Mouse (Mus musculus): ENCODE data around the gene Zswim1. TPM values are rescaled to one million over a fixed set of nuclear protein-coding genes. Genes with fewer than 3 reads are reported as not detected.
"Not testable (repeated sequence)": the region's sequence is repeated elsewhere in the genome, so short reads cannot be mapped to it uniquely, and the experiment has no call there.

Zswim1 gene
- polyA plus RNA-seq, 1 experiment from 2014 or later = 20.1 TPM

DNA sequence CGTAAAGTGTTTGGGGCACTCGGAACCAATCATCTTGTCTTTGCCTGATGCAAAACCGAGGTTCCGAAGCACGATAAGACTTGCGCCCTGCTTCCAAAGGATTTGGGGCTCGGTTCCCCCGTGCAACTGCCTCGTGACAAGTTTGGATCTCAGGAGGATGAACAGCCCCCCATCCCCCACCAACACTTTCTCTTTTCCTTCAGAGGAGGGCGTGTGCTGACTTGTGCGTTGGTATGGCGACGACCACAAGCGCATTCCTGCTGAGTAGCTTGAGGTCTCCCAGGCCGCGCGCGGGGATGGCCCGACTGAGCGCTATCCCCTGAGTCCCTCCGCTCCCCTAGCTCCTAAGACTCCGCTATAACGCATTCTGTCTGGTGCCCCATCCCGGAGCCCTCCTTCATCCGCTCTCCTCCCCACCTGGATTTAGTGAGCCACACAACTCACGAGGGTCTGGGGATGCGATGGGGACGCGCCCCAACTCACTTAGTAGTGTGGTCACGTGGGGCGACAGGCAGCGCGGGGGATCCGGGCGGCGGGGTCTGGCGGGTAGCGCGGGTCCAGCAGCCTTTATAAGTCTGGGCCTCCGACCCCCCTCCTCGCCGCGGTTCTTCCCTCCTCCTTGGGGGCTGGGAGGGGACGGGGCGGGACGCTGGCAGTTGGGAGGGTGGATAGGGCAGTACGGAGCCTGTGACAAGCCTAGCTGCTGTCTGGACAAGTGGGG, 34.8 kb downstream of the Zswim1 start, which contains the start of gene Pltp:
Gene Pltp, minus strand, starts transcription at position 611 of the 721 bp plus-strand sequence.
- Histone ChIP-seq H3K4me2 (replicated peaks) (peak within 1 kb of the TSS; percentile 97), H3K4me3 (replicated peaks) (peak within 1 kb of the TSS; percentile 61), H3K27me3 (peaks cover 11% of the 10 kb centered on the region), H3K9ac (peak within 1 kb of the TSS; percentile 39), H3K36me3 (peaks cover 5% of the 10 kb centered on the region), H3K27ac (replicated peaks) (peak within 1 kb of the TSS; percentile 88), H3K9me3 (replicated peaks) (no peaks in the 10 kb centered on the region), H3K4me1 (peaks cover 43% of the 10 kb centered on the region)
- whole genome bisulfite sequencing = 0% methylated on average over 44 of the region's 47 CpGs
- ATAC-seq (ENCODE audit: insufficient number of reproducible peaks, low FRiP score, low TSS enrichment, low read depth) = peak; percentile 77

DNA sequence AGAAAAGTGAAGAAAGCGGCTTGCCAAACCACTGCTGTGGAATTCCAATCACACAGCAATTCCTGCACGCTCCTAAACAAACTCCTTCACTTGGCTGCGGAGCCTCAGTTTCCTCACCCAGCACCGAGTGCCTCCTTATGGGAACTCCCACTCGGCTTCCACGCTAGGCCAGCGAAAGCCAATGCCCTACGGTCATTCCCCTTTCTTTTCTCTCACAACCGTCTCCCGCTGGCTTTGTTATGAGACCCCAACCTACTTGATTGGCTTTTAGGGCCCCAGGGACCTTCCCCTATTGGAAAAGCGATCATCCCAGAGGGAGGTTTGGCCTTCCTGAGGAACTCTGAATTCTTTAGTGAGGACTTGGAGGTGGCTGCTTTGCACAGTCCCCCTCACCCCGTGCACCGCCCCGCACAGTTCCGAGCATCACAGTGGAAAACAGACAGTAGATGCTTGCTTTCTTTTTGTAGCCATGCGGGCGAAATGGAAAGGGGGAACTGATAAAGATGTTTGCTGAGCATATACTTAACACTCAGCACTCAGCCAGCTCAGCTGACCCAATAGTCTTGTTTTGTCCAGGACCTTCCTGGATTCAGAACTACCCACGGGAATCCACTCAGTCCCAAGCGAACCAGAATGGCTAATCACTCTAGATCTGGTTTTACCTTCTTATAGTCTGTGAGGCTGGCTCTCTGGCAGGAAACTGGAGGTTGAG, 35.5 kb downstream of the Zswim1 start:
- peaks cover 48% of the 10 kb centered on the region for H3K4me1 ChIP-seq
- 0 out of 2 replicates have a peak, but pooled peaks cover 3% of the 10 kb centered on the region for H3K36me3 ChIP-seq
- H3K9me3 ChIP-seq (replicated peaks) = no peaks in the 10 kb centered on the region
- H3K4me2 ChIP-seq (replicated peaks) = peak overlapping the region; percentile 97
- WGBS = 3% methylated on average over 19 of the region's 19 CpGs
- peak overlapping the region; percentile 88 for H3K27ac ChIP-seq (replicated peaks)
- H3K9ac ChIP-seq = peak overlapping the region; percentile 39
- no peak for ATAC-seq (ENCODE audit: insufficient number of reproducible peaks, low FRiP score, low TSS enrichment, low read depth)
- H3K4me3 ChIP-seq (replicated peaks) = peak overlapping the region; percentile 61
- peaks cover 11% of the 10 kb centered on the region for H3K27me3 ChIP-seq

DNA sequence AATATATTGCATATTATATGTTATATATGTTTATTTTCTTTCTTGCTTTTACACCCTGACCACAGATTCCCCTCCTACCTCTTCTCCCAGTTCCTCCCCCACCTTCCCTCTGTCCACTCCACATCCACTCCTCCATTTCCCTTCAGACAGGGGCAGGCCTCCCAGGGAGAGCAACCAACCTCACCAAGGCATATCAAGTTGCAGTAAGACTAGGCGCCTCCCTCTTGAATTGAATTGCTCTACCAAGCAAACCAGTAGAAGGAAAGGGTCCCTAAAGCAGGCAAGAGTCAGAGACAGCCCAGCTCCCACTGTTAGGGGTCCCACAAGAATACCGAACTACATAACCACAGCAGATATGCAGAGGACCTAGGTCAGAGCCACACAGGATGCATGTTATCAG, 36.7 kb downstream of the Zswim1 start:
- Histone ChIP-seq H3K27me3 (peaks cover 9% of the 10 kb centered on the region), H3K27ac (replicated peaks) (no peak overlapping the region), H3K36me3 (no peaks in the 10 kb centered on the region), H3K4me2 (replicated peaks) (no peak overlapping the region), H3K9me3 (replicated peaks) (no peaks in the 10 kb centered on the region), H3K4me1 (peaks cover 48% of the 10 kb centered on the region), H3K4me3 (replicated peaks) (no peak overlapping the region), H3K9ac (no peak overlapping the region)
- ATAC-seq (ENCODE audit: insufficient number of reproducible peaks, low FRiP score, low TSS enrichment, low read depth) = no peak
- WGBS = 44% methylated on average over 2 of the region's 2 CpGs

DNA sequence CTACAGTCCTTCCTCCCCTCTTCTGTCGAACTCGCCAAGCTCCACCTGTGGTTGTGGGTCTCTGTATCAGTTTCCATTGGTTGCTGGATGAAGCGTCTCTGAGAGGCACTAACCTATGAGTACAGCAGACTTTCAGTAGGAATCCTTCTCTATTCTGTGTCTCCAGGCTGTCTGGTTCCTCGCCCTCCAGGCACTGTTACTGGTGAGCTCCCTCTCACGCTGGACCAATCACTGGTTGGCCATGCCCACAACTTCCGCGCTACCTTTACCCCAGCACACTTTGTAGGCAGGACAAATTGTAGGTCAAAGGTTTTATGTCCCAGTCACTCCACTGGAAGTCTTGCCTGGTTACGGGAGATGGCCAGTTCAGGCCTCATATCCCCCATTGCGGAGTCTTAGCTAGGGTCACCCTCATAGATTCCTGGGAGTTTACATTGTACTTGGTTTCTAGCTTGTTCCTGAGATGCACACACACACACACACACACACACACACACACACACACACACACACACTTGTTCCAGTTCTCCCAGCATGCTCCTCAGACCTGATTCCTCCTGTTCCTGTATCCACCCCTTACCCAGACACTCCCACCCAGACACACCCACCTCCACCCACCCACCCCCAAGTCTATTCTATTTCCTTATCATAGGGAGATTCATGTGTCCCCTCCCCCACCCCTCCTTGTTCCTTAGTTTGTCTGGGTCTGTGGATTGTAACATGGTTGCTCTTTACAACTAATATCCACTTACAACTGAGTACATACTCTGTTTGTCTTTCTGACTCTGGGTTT, 37.4 kb downstream of the Zswim1 start:
- H3K4me1 ChIP-seq = peaks cover 48% of the 10 kb centered on the region
- H3K27ac ChIP-seq (replicated peaks) = no peak overlapping the region
- ATAC-seq (ENCODE audit: insufficient number of reproducible peaks, low FRiP score, low TSS enrichment, low read depth) = no peak
- H3K4me2 ChIP-seq (replicated peaks) = no peak overlapping the region
- H3K27me3 ChIP-seq = peaks cover 6% of the 10 kb centered on the region
- no peaks in the 10 kb centered on the region for H3K36me3 ChIP-seq
- WGBS = 58% methylated on average over 9 of the region's 9 CpGs
- no peak overlapping the region for H3K9ac ChIP-seq
- no peaks in the 10 kb centered on the region for H3K9me3 ChIP-seq (replicated peaks)
- no peak overlapping the region for H3K4me3 ChIP-seq (replicated peaks)

DNA sequence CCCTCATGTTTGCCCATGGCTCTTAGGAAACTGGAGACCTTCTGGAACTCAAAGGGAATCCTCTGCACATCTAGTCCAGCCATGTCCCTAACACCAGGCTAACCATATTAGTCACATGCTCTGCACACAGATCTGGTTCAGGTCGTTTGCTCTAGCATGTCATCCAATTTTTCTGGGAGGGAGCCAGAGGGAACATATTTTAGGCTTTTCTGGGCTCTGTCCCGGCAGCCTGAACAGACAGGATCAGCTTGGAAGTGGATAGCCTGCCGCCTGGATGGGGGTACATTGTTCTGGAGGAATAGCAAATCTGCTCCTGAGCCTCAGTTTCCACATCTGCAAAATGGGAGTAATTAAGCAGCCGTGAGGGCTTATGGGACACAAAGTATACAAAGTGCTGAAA, 38.6 kb downstream of the Zswim1 start:
- no peak for ATAC-seq (ENCODE audit: insufficient number of reproducible peaks, low FRiP score, low TSS enrichment, low read depth)
- no peaks in the 10 kb centered on the region for H3K36me3 ChIP-seq
- peaks cover 47% of the 10 kb centered on the region for H3K4me1 ChIP-seq
- H3K9me3 ChIP-seq (replicated peaks) = no peaks in the 10 kb centered on the region
- H3K4me3 ChIP-seq (replicated peaks) = no peak overlapping the region
- WGBS = 51% methylated on average over 4 of the region's 4 CpGs
- H3K4me2 ChIP-seq (replicated peaks) = no peak overlapping the region
- peaks cover 6% of the 10 kb centered on the region for H3K27me3 ChIP-seq
- no peak overlapping the region for H3K27ac ChIP-seq (replicated peaks)
- no peak overlapping the region for H3K9ac ChIP-seq

DNA sequence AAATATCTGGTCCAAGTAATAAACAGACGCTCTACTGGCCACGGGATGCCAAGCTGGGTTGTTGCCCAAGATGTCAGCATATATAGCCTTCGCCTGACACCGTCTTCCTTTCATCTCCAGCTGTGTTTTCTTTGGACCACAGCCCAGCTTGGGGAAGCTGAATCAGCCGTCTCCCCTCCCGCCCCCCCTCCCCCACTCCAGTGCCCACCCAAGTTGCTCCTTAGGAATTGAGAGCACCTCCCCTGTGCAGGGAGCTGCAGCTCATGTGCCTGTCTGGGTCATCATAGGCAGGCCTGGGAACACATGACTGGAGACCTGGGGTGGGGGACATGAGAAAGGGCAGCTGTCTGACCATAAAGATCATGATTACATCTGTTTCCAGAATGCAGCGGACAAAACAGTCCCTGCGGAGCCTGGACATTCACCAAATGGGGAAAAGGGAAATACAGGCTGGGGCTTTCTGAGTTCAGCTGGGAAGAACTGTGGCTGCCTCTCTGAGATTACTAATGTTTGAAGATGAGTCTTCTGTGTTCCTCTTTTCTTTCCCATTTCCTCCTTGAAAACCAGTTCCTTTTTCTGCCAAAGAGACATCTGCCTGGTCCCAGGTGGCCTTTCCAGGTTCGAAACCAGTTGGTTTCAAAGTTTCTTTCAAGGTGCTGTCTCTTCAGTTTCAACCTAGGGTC, 39.8 kb downstream of the Zswim1 start:
- 0 out of 2 replicates have a peak, but pooled peaks have one; percentile 66 for ATAC-seq (ENCODE audit: insufficient number of reproducible peaks, low FRiP score, low TSS enrichment, low read depth)
- WGBS = 30% methylated on average over 9 of the region's 9 CpGs

DNA sequence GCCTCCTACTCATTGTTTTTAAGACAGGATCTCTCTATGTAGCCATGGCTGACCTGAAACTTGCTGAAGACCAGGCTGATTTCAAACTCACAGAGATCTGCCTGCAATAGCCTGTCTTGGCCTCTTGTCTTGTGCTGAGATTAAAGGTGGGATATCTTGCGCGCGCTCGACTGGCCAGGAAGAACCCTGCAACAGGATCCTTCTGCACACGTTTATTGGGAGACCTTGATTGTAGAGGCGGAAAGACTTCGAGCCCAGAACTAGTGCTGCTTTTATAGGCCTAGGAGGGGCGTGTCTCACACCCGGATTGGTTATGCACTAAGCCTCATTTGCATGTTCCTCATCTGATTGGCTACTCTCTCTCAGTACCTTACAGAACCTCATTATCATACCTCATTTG, 40.9 kb downstream of the Zswim1 start:
- 96% methylated on average over 9 of the region's 9 CpGs for WGBS
- H3K9ac ChIP-seq = not testable (repeated sequence)

More for the DNA sequence above, 39.8 kb downstream of the Zswim1 start:
- Histone ChIP-seq H3K27ac (replicated peaks) (peak overlapping the region; percentile 41), H3K4me2 (replicated peaks) (no peak overlapping the region), H3K9me3 (replicated peaks) (no peaks in the 10 kb centered on the region), H3K27me3 (no peaks in the 10 kb centered on the region; the same call in 1 of the 2 replicates), H3K36me3 (no peaks in the 10 kb centered on the region), H3K4me3 (replicated peaks) (no peak overlapping the region), H3K4me1 (peaks cover 35% of the 10 kb centered on the region), H3K9ac (no peak overlapping the region)

DNA sequence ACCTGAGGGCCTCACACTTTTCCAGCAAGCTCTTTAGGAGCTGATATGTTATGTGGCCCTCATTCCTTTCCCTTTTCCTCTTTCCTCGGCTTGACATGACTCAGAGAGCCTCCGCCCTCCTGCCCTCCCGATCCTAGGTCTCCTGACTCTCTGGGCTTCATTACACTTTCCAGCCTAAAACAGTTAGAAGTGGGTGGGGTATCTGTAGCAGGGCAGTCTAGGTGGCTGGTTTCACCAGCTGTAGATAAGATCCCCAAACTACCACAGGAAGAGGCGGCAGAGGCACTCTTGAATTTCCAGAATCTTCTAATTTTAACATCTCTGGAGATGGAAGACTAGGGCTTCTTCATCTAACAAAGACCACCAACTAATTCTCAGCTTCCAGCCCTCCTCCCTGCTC, 42.1 kb downstream of the Zswim1 start:
- ATAC-seq (ENCODE audit: insufficient number of reproducible peaks, low FRiP score, low TSS enrichment, low read depth) = no peak
- no peaks in the 10 kb centered on the region for H3K27me3 ChIP-seq

More for the DNA sequence above, 40.9 kb downstream of the Zswim1 start:
- not testable (repeated sequence) for H3K27ac ChIP-seq (replicated peaks); ATAC-seq (ENCODE audit: insufficient number of reproducible peaks, low FRiP score, low TSS enrichment, low read depth); H3K4me3 ChIP-seq (replicated peaks); H3K9me3 ChIP-seq (replicated peaks); H3K4me2 ChIP-seq (replicated peaks); H3K36me3 ChIP-seq; H3K27me3 ChIP-seq
- H3K4me1 ChIP-seq = peaks cover 24% of the 10 kb centered on the region

DNA sequence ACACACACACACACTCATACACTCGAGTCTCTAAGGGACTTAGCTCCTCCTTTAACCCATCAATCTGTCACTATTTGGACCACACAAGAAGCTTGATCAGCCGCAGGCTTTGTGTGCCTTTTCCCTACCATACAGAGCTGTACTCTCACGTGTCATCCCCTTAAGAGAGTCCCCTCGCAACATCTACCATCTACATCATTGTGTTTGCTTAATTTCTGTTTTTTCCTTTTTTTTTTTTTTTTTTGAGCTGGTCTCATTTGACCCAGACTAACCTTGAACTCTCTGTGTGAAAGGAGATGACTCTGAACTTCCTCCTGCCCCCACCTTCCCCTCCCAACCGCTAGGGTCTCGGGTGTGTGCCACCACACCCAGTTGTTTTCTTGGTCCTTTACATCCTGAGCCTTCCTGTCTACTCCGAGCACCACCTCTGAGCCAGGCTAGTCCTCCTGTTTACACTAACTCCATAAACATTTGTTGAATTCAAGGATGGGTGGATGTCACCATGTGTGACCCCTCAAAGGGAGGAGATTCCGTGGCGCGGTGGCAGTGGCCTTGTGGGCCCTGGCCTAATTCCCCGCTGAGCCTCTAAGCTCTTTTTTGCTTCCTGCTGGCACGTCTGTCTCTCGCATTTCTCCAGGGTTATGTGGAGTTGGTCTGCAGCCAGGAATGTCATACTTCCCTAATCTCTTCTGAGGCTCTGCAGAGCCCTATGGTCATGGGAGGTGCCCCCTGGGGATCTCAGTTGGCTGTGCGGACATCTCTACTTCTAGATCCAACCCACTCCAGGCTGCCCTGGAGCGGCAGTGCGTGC, 44.5 kb downstream of the Zswim1 start:
- Histone ChIP-seq H3K9ac (no peak overlapping the region), H3K27ac (replicated peaks) (peak overlapping the region; percentile 55)
- no peak; the same call in 1 of the 2 replicates for ATAC-seq (ENCODE audit: insufficient number of reproducible peaks, low FRiP score, low TSS enrichment, low read depth)

More for the DNA sequence above, 42.1 kb downstream of the Zswim1 start:
- Histone ChIP-seq H3K4me2 (replicated peaks) (no peak overlapping the region), H3K4me1 (peaks cover 18% of the 10 kb centered on the region), H3K9ac (no peak overlapping the region), H3K27ac (replicated peaks) (no peak overlapping the region), H3K9me3 (replicated peaks) (no peaks in the 10 kb centered on the region), H3K4me3 (replicated peaks) (no peak overlapping the region), H3K36me3 (no peaks in the 10 kb centered on the region)
- 59% methylated on average over 4 of the region's 4 CpGs for WGBS

DNA sequence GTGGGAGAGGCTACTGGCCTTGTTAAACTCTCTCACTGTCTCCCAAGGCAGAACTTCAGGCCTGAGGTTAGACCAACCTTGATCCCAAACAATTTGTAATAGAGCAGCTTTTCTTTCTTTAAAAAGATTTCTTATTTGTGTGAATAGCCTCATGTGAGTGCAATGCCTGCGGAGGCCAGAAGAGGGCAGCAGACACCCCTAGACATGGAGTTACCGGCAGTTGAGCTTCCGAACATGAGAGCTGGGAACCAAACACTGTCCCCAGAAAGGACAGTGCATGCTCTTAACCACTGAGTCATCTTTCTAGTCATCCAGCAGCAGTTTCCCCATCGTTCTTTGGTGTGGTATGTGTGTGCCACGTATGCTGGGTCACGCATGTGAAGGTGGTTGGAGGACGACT, 45.1 kb downstream of the Zswim1 start:
- Histone ChIP-seq H3K27me3 (no peaks in the 10 kb centered on the region), H3K4me3 (replicated peaks) (no peak overlapping the region), H3K9me3 (replicated peaks) (no peaks in the 10 kb centered on the region), H3K27ac (replicated peaks) (peak overlapping the region; percentile 55; the same call in 1 of the 2 replicates), H3K36me3 (no peaks in the 10 kb centered on the region), H3K9ac (no peak overlapping the region), H3K4me1 (peaks cover 2% of the 10 kb centered on the region; the same call in 1 of the 2 replicates), H3K4me2 (replicated peaks) (no peak overlapping the region)
- 88% methylated on average over 7 of the region's 7 CpGs for WGBS
- no peak for ATAC-seq (ENCODE audit: insufficient number of reproducible peaks, low FRiP score, low TSS enrichment, low read depth)

More for the DNA sequence above, 44.5 kb downstream of the Zswim1 start:
- no peak overlapping the region for H3K4me3 ChIP-seq (replicated peaks)
- H3K4me2 ChIP-seq (replicated peaks) = no peak overlapping the region
- H3K27me3 ChIP-seq = no peaks in the 10 kb centered on the region
- peaks cover 8% of the 10 kb centered on the region; the same call in 1 of the 2 replicates for H3K4me1 ChIP-seq
- no peaks in the 10 kb centered on the region for H3K36me3 ChIP-seq
- no peaks in the 10 kb centered on the region for H3K9me3 ChIP-seq (replicated peaks)
- 39% methylated on average over 16 of the region's 16 CpGs for WGBS
